Mouse (Mus musculus) forebrain, embryonic 12.5 days (tissue): ENCODE data around the gene Cux1. TPM values are rescaled to one million over a fixed set of nuclear protein-coding genes. Genes with fewer than 3 reads are reported as not detected.

Source experiments
- ATAC-seq: fragments of 200-750 bp; cut with Nextera tagmentation; 2 replicates; pipeline ENCODE4 v1.8.0; 2017; ENCODE audit warnings: moderate TSS enrichment; ENCODE audit not compliant: low FRiP score
- H3K27ac ChIP-seq: fragments of 300-500 bp; sonication (generic); 2 replicates; pipeline ENCODE4 v1.5.1; 2016; ENCODE audit warnings: mild to moderate bottlenecking
- H3K27me3 ChIP-seq: fragments of 300-500 bp; sonication (generic); 2 replicates; pipeline ENCODE4 v1.6.1; 2016; ENCODE audit warnings: mild to moderate bottlenecking
- H3K36me3 ChIP-seq: fragments of 300-500 bp; sonication (generic); replicated peaks from 2 replicates; pipeline ENCODE4 v1.6.1; 2016; ENCODE audit warnings: mild to moderate bottlenecking
- H3K4me1 ChIP-seq: fragments of 300-500 bp; sonication (generic); 2 replicates; pipeline ENCODE4 v1.6.1; 2016
- H3K4me2 ChIP-seq: fragments of 300-500 bp; sonication (generic); 2 replicates; pipeline ENCODE4 v1.6.1; 2016; ENCODE audit warnings: mild to moderate bottlenecking, moderate library complexity
- H3K4me3 ChIP-seq: fragments of 300-500 bp; sonication (generic); replicated peaks from 2 replicates; pipeline ENCODE4 v1.5.1; 2016; ENCODE audit warnings: mild to moderate bottlenecking
- H3K9ac ChIP-seq: fragments of 300-500 bp; sonication (generic); 2 replicates; pipeline ENCODE4 v1.6.1; 2016; ENCODE audit warnings: mild to moderate bottlenecking
- H3K9me3 ChIP-seq: fragments of 300-500 bp; sonication (generic); 2 replicates; pipeline ENCODE4 v1.6.1; 2016
- WGBS: fragments of 180-500 bp; shearing (Covaris S2); methylation state at CpG from one replicate; pipeline ENCODE4 v1.1.7; 2016; 5-methylcytosine and 5-hydroxymethylcytosine counted together
- polyA plus RNA-seq: library from polyadenylated mRNA; unstranded; fragments of >200 nt; fragmentation: Nextera tagmentation; extraction: Ambion mirVana; gene quantifications from 2 replicates; pipeline ENCODE4 v1.2.1, GENCODE M21; 2016

The Cux1 gene
- polyA plus RNA-seq, 1 experiment from 2014 or later, result 157 TPM

DNA sequence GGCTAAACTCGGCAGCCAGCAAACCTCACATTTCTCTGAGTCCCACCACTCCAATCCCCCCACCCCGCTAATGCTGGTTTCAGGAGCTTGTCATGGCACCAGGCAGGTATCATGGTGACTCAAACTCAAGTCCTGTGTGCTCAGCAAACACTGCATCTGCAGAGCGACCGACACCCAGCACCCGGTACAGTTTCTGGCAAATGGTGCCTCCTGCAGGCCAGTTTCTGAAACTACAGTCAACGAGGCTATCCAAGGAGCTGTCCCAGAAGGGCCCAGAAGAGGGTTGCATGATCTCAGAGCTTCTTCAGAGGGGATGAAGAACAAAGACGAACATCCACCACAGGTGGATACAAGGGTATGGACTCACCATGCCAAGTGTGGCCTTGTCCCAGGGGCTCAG lies 316.3 kb downstream of the Cux1 start:
- H3K9ac ChIP-seq, result no peak overlapping the region
- no peak overlapping the region for H3K27ac ChIP-seq
- H3K27me3 ChIP-seq, result no peaks in the 10 kb centered on the region
- H3K9me3 ChIP-seq, result no peaks in the 10 kb centered on the region
- 0 out of 2 replicates have a peak, but pooled peaks cover under 1% of the 10 kb centered on the region for H3K4me1 ChIP-seq
- ATAC-seq, result no peak
- 51% methylated on average over 7 of the region's 7 CpGs for WGBS
- H3K4me3 ChIP-seq, result no peak overlapping the region
- H3K4me2 ChIP-seq, result no peak overlapping the region
- peaks cover 28% of the 10 kb centered on the region for H3K36me3 ChIP-seq

DNA sequence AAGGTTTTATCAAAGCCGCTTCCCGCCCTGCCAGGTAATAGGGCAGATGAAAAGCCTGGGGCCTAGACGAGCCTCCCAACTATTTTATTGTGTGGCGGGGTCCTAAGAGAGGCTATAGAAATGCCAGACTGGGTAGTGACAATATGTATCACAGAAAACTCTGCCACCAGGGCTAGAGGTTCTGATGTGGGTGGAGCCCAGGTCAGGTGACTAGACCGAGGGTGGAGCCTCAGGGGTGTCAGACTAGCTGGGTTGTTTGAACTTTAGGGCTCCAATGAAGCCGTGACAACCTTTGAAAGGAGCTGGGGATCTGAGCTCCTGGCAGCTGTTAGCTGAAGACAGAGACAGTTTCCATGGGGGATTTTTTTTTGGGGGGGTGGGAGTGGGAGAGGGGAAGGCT lies 318.8 kb downstream of the Cux1 start:
- H3K4me1 ChIP-seq, result peaks cover 17% of the 10 kb centered on the region
- H3K4me2 ChIP-seq, result no peak overlapping the region
- 0 out of 2 replicates have a peak, but pooled peaks cover 9% of the 10 kb centered on the region for H3K27me3 ChIP-seq
- no peak overlapping the region for H3K4me3 ChIP-seq
- ATAC-seq, result no peak
- peaks cover 16% of the 10 kb centered on the region for H3K36me3 ChIP-seq
- no peak overlapping the region for H3K27ac ChIP-seq
- no peak overlapping the region for H3K9ac ChIP-seq
- 66% methylated on average over 6 of the region's 6 CpGs for WGBS
- no peaks in the 10 kb centered on the region for H3K9me3 ChIP-seq

DNA sequence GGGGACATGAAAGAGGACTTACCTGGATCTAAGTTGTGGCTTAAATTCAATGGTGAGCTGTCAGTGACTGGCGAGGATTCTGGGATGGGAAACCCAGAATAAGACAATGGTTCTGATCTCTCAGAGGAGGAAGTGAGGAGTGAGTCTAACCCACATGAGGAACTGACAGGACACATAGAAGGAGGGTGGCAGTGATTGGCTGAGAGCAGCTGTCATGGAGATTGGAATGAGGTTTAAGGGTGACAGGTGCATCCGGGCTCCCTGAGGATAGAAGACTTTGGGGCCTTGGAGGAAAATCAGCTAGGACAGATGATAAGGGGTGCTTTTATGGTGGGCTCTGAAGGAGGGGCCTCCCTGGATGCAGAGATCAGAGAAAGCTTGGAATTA lies 320.8 kb downstream of the Cux1 start, which contains the start of gene Sh2b2:
Gene Sh2b2, minus strand, starts transcription at position 105 of the 387 bp plus-strand sequence.
- Histone ChIP-seq H3K4me1 (peaks cover 32% of the 10 kb centered on the region), H3K4me2 (peak within 1 kb of the TSS; percentile 88), H3K27me3 (0 out of 2 replicates have a peak, but pooled peaks cover 9% of the 10 kb centered on the region), H3K27ac (peak within 1 kb of the TSS; percentile 78; the same call in 1 of the 2 replicates), H3K4me3 (peak within 1 kb of the TSS; percentile 67), H3K9ac (peak within 1 kb of the TSS; percentile 80; the same call in 1 of the 2 replicates), H3K36me3 (peaks cover 12% of the 10 kb centered on the region), H3K9me3 (no peaks in the 10 kb centered on the region)
- 86% methylated on average over 2 of the region's 2 CpGs for WGBS
- no peak for ATAC-seq

DNA sequence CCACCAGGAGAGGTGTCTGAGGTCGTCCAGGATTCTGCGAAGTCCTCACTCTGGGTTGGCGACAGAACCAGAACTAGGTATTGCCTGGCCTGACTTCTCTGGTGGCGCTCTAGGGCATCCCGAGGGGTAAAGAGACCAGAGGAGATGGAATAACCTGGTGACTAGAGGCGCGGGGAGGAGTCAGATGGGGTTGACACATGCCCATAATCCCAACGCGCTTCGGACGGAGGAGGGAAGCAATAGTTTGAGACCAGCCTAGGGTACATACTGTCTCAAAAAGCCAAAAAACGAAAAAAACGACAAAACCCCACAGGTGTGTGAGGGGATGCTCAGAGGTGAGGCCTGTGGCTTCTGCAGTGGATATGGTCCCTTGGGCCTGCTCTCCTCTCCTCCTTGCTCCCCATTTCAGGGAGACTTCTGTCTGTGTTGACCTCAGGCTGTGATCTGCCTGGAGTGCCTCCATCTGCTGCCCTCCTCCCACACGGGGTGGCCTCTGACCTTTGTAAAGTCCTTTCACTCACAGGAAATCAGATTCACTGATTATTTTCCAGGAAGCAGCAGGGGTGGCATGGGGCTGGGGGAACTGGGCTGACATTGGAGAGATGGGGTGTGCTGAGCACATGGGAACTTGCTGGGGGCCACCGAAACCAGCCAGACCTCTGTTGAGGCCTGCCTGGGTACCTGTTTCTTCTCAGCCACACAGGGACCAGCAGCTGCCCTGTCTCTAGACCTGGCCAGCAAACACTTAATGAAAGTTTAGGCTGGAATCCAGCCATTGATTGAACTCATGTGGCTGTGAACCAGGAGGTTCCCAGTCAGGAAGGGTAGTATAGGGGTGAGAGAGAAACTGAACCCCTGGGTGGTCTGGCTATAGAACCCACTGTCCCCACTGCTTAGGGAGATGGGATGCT lies 321.5 kb downstream of the Cux1 start:
- Histone ChIP-seq H3K4me3 (peak overlapping the region; percentile 67), H3K4me2 (peak overlapping the region; percentile 88), H3K9me3 (no peaks in the 10 kb centered on the region), H3K27me3 (0 out of 2 replicates have a peak, but pooled peaks cover 9% of the 10 kb centered on the region), H3K27ac (peak overlapping the region; percentile 78; the same call in 1 of the 2 replicates), H3K36me3 (peaks cover 6% of the 10 kb centered on the region; the same call in 1 of the 2 replicates), H3K4me1 (peaks cover 39% of the 10 kb centered on the region), H3K9ac (peak overlapping the region; percentile 80; the same call in 1 of the 2 replicates)
- WGBS, result 15% methylated on average over 15 of the region's 15 CpGs
- peak; percentile 2; the same call in 1 of the 2 replicates for ATAC-seq

DNA sequence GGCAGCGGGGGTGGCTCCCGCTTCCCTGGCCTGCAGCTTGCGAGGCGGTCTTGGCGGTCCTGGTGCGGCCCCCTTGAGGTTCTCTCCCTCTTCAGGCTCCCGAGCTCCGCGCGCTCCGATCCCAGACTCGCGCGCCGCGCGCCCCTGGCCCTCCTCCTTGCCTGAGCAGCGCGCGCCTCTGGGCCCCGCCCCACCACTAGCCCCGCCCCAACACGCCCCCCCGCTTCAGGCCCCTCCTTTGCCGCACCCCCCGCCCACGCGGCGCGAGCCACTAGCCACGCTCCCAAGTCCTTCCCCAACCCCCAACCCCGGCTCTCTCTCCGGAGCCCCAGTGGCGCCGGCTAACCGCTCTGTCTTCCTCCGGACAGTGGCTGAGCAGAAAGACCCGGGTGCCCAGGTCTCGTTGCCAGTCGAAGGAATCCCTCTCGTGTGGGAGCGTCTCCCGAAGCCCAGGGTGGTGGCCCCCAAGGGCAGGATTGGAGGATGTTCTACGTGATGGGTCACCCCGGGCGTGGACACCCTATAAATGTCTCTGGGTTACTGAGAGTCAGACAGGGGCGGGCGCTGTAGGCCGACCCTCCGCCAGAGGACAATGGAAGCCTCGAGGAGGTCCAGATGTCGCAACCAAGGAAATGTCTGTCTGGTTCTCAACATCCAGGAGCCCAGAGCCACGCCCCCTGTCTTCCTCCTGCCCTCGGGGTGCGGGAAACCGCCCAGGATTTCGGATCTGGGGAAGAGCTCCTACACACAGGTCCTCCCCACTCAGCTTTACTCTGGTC lies 322.3 kb downstream of the Cux1 start:
- Histone ChIP-seq H3K27ac (peak overlapping the region; percentile 78), H3K4me3 (peak overlapping the region; percentile 67), H3K4me1 (peaks cover 42% of the 10 kb centered on the region), H3K4me2 (peak overlapping the region; percentile 88), H3K27me3 (0 out of 2 replicates have a peak, but pooled peaks cover 9% of the 10 kb centered on the region), H3K36me3 (peaks cover 1% of the 10 kb centered on the region; the same call in 1 of the 2 replicates), H3K9ac (peak overlapping the region; percentile 80), H3K9me3 (no peaks in the 10 kb centered on the region)
- peak; percentile 84 for ATAC-seq
- under 1% methylated on average over 41 of the region's 57 CpGs for WGBS

DNA sequence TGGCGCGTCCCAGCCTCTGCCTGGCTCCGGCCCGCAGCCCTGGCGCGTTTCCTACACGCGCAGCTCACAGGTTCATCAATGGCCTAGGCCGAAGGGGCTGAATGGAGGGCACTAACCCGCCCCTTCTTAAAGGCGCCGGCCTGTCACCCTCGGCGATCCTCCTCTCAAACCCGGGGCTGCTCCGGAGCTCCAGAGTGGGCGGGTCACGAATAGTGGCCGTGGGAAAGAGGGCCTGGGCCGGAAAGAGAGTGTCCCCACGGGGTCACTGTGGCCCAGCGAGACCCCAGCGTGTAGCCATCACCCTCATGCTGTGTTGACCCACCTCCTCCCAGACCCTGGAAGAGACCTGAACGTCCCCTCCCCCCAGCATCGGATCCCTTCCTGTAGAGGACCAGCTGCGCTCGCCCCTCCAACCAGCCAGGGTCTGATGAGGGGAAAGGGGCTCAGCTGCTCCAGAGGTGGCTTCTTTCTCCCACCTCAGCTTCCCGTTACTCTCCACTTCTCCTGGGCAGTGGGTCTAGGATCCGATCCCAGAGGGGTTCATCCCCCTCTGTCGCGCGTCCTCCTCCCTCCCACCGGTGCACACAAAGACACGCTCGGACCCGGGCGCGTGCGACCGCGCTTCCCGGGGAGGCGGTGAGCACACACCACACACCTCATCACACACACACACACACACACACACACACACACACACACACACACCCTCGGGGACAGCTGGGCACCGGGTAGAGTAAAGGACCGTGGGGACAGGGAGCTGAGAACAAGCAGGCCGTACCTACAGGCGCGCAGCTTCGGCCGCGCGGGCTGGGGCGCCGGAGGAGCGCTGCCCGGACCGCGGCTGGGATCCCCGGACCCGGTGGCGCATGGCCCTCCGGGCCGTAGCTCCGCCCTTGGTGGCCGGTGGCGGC lies 323.2 kb downstream of the Cux1 start:
- H3K4me2 ChIP-seq, result peak overlapping the region; percentile 88
- H3K4me3 ChIP-seq, result peak overlapping the region; percentile 67
- no peaks in the 10 kb centered on the region; the same call in 1 of the 2 replicates for H3K36me3 ChIP-seq
- peak overlapping the region; percentile 80 for H3K9ac ChIP-seq
- no peaks in the 10 kb centered on the region for H3K9me3 ChIP-seq
- peak; percentile 61 for ATAC-seq
- 0 out of 2 replicates have a peak, but pooled peaks cover 9% of the 10 kb centered on the region for H3K27me3 ChIP-seq
- H3K4me1 ChIP-seq, result peaks cover 42% of the 10 kb centered on the region
- WGBS, result under 1% methylated on average over 58 of the region's 67 CpGs
- peak overlapping the region; percentile 78 for H3K27ac ChIP-seq

DNA sequence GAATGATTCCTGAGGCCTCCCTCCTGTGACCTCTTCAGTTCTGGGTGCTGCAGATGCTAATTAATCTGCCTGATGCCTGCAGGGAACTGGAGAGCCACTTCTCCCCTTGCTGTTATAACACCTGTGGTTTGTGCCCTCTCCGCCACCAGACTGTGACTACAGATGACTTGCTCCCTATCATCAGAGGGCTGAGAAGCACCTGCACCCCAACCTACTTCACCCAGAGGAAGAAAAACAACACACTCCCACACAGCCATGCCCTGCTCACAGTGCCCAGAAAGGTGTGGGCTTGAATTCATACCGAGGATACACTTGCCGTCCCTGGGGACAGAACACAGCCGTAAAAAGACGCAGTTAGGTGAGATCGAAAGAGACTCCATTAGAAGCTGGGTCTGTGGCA lies 326.1 kb downstream of the Cux1 start:
- whole genome bisulfite sequencing, result 81% methylated on average over 6 of the region's 6 CpGs
- peaks cover 56% of the 10 kb centered on the region for H3K4me1 ChIP-seq
- no peak overlapping the region for H3K9ac ChIP-seq
- no peak overlapping the region for H3K4me3 ChIP-seq
- H3K4me2 ChIP-seq, result no peak overlapping the region
- H3K9me3 ChIP-seq, result no peaks in the 10 kb centered on the region
- no peak overlapping the region for H3K27ac ChIP-seq
- no peaks in the 10 kb centered on the region for H3K36me3 ChIP-seq
- H3K27me3 ChIP-seq, result 0 out of 2 replicates have a peak, but pooled peaks cover 13% of the 10 kb centered on the region
- no peak for ATAC-seq

DNA sequence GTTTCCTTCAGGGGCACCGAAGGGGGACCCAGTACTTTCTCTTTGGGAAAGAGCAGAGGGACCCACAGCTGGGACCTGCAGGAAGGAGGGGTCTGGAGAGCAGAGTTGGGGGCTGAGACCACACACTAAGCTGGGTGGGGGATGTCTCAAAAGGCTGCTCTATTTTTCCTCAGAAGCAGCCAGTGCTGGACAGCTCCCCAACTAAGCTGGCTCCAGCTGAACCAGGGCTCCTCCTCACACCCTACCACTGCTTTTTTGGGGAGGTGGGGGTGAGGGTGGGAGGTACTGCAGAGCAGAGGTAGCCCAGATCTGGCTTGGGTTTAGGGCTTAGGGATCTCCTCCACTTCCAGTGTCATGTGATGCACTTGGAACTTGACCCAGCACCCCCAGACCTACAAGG lies 326.9 kb downstream of the Cux1 start:
- no peak overlapping the region for H3K4me3 ChIP-seq
- H3K27ac ChIP-seq, result no peak overlapping the region
- H3K36me3 ChIP-seq, result no peaks in the 10 kb centered on the region
- WGBS, result 73% methylated on average over 1 of the region's 1 CpGs
- H3K27me3 ChIP-seq, result 0 out of 2 replicates have a peak, but pooled peaks cover 8% of the 10 kb centered on the region
- no peak overlapping the region for H3K4me2 ChIP-seq
- no peak overlapping the region for H3K9ac ChIP-seq
- no peaks in the 10 kb centered on the region for H3K9me3 ChIP-seq
- peaks cover 50% of the 10 kb centered on the region for H3K4me1 ChIP-seq
- no peak for ATAC-seq

DNA sequence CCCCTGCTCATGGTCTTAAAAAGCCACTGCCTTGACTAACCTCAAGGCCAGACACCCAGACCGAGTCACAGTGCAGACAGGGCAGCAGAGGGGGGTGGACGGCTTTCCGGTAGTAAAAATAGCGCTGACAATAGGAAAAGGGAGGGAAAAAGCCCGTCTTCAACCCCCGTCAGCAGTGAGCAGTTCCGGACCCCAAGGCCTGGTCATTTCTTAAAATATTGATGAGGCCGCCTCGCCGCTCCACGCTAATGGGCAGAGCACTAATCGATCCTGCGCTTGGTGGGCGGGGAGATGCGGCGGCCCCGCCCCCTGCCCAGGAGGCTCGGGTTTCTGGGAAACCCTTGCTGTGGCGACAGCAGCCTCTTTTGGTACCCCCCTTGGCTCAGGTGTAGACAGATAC lies 329.7 kb downstream of the Cux1 start:
- WGBS, result 3% methylated on average over 19 of the region's 19 CpGs
- ATAC-seq, result no peak

DNA sequence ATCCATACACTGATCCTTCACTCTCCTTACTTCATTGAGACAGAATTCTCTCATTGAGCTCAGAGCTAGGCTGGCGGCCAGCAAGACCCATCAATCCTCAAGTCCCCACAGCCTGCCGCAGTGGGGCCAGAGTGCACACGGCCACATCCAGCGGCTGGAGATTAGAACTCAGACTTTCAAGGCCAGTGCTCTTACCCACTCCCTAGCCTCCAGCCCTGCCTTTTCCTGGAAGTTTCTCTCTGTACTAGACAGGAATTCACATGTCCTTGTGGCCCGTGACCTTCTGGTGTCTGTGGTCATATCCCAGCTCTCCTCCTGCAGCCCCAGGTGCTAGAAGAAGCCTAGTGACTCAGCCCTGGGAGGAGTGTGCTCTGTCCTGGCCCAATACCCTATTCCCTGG lies 330.7 kb downstream of the Cux1 start:
- Histone ChIP-seq H3K4me3 (no peak overlapping the region), H3K9ac (no peak overlapping the region), H3K27me3 (peaks cover 10% of the 10 kb centered on the region; the same call in 1 of the 2 replicates), H3K9me3 (no peaks in the 10 kb centered on the region), H3K4me1 (peaks cover 32% of the 10 kb centered on the region), H3K27ac (no peak overlapping the region), H3K36me3 (peaks cover 5% of the 10 kb centered on the region), H3K4me2 (no peak overlapping the region)
- no peak for ATAC-seq
- 89% methylated on average over 5 of the region's 5 CpGs for WGBS

More for the DNA sequence above, 329.7 kb downstream of the Cux1 start:
- H3K9ac ChIP-seq, result 0 out of 2 replicates have a peak overlapping the region, but pooled peaks have one; percentile 27
- H3K4me1 ChIP-seq, result peaks cover 39% of the 10 kb centered on the region
- H3K27ac ChIP-seq, result no peak overlapping the region
- H3K27me3 ChIP-seq, result 0 out of 2 replicates have a peak, but pooled peaks cover 4% of the 10 kb centered on the region
- peak overlapping the region; percentile 56 for H3K4me2 ChIP-seq
- H3K9me3 ChIP-seq, result no peaks in the 10 kb centered on the region
- H3K4me3 ChIP-seq, result peak overlapping the region; percentile 26
- no peaks in the 10 kb centered on the region for H3K36me3 ChIP-seq
